Mouse (Mus musculus) T-helper 1 cell (primary cell): ENCODE measurements around the gene Agfg1.

Experiments used
- in situ Hi-C: fragments of 300-600 bp; cut with MboI, MseI; formaldehyde crosslinking; loops from one replicate; pipeline ENCODE4 v1.15.1; 2025; ENCODE audit warnings: high pct_unique_total_duplicates

Gene Agfg1

GRCm38 (mm10) chr1:82824147-82824546 is 15.1 kb upstream of the Agfg1 start:
- in situ Hi-C loops: no loop called here

GRCm38 (mm10) chr1:82825256-82825655 is 14.0 kb upstream of the Agfg1 start:
- in situ Hi-C loops: no loop called here

GRCm38 (mm10) chr1:82825783-82826182 is 13.5 kb upstream of the Agfg1 start:
- in situ Hi-C loops: no loop called here

DNA sequence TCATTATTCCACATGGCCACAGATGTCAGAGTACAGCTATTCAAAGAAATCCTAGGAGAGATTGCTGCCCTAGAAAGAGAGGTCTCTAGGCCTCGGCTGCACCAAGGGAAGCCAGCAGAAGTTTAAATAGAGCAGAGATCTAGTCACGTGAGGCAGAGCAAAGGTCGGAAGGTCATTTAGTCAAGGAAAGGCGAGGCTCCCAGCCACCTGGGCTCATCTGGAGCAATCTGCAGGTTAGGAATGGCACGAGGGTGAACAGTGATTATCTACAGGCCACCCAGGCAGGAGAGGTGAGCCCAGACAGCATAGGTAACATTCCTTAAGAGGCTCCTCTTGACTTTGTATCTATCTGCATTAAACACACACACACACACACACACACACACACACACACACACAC is 12.4 kb upstream of the Agfg1 start:
- in situ Hi-C loops: no loop called here

GRCm38 (mm10) chr1:82830771-82831170 is 8.5 kb upstream of the Agfg1 start:
- in situ Hi-C loops: no loop called here

GRCm38 (mm10) chr1:82831547-82832240 is 7.6 kb upstream of the Agfg1 start:
- in situ Hi-C loops: no loop called here

- in situ Hi-C loops: no loop called here
These were observed 6.7 kb upstream of the Agfg1 start for GRCm38 (mm10) chr1:82832495-82833021.

DNA sequence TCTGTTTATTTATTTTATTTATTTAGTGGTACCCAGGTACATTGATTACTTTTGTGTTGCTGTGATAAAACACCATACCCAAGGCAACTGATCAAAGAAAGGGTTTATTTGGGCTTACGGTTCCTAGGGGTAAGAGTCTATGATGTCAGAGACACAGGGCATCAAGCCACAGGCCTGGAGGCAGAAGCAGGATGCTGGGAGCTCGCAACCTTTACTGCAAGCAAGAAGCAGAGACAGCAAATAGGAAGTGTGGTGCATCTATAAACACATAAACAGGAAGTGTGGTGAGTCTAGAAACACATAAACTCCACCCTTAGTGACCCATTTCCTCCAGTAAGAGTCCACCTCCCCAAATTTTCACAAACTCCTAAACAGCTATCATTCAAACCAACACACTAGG is 5.8 kb upstream of the Agfg1 start:
- in situ Hi-C loops: no loop called here

DNA sequence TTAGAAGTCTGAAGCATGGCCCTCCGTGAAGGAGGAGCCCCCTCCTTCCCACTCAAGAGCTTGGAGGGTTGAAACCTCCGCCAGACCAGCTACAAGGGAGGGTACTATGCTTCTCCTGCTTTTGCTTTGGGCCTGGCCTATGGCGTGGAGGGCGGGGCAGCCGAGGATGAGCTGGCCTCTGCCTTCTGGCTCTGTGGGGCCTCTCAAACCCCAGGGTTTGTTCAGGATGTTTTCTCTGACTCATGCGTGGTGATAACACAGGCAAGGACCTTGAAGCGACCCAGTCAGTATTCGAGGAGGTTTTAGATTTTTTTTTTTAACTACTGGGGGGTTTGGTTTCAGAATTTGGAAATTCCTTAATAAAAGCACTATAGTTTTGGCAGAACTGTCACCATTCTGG is 4.7 kb upstream of the Agfg1 start:
- in situ Hi-C loops: no loop called here

DNA sequence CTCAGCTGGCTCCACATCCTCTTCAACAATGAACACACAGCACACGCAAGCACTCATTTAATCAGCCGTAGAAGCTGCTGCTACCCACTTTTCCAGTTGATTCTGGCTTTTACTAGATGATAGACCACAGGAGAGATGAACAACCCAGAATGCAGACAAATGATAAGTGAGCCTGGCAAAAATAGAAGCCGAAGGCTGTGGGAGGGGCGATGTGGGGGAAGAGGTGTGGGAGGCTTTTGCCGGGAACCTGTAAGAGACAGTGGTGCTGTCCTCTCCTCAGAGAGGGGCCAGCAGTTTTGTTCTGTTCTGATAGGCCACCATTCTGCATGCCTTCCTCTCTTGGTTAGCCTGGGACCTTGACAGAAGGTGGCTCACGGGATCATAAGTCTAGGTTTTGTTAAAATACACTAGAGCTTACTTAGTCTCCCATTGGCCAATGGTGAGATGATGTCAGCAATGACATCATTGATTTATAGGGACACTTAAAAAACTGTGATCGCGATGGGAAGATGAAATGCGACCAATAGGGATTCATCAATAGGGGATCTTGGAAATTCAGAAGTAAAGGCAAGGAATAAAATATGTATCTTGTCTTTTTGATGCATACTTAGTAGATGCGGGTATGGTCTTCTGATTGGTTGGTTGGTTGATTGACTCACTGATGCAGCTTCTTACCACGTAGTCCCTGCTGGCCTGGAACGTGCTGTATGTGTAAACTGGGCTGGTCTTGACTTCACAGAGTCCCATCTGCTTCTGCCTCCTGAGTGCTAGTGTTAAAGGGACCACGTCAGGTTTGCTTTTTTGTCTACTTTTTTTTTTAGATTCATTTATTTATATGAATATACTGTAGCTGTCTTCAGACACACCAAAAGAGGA is 2.7 kb upstream of the Agfg1 start:
- in situ Hi-C loops: no loop called here

DNA sequence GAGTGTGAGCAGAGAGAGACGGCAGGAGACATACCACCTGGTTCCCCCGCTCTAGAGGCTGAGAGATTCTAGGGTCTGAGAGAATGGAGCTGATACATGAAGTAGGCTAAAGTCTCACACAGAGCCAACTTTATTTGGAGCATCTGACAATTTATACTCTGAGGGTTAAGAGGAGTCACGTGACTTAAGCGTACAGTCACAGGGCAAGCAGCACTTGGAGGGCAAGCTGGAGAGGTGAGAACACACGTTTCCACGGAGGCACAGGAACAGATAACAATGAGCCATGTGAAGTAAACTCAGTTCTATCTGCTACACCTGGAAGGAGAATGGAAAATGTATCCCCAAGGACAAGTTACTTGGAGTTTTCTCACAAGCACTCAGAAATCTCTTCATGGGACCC is 1.7 kb upstream of the Agfg1 start:
- in situ Hi-C loops: no loop called here

- in situ Hi-C loops: no loop called here
These were observed 601 bp upstream of the Agfg1 start for GRCm38 (mm10) chr1:82838469-82839295.

GRCm38 (mm10) chr1:82839614-82840421 is 535 bp downstream of the Agfg1 start:
- in situ Hi-C loops: no loop called here

DNA sequence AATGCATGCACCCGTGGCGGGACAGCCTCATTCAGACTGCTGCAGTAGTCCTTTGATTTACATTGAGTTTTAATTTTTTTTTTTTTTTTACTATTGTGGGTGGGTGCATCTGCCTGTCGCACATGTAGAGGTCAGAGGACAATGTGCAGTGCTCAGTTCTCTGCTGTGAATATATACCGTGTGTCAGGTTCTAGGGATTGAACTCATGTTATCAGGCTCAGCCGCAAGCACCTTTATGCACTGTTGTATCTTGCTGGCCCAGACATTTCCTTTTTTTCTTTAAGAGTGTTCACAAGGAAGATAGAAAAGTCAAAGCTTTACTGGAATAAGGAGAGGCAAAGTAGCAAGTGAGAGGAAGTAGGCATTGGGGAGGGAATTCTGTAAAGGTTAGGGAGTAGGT is 16.4 kb downstream of the Agfg1 start:
- in situ Hi-C loops: no loop called here

DNA sequence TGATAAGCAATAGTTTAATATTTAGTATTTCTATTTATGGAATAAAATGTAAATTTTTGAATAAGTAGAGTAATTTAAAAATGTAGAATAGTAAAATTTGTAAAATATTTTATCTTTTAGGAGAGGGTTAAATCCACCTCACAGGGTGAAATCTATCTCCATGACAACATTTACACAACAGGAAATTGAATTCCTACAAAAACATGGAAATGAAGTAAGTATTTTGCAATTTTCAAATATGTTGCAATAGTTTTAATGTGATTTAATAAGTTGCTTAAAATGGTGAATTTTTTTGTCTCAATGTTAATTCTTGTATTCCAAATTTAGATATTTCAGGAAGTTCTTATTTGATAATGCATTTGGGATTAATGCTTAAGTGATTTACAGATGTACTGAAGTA is 19.0 kb downstream of the Agfg1 start:
- in situ Hi-C loops: no loop called here

DNA sequence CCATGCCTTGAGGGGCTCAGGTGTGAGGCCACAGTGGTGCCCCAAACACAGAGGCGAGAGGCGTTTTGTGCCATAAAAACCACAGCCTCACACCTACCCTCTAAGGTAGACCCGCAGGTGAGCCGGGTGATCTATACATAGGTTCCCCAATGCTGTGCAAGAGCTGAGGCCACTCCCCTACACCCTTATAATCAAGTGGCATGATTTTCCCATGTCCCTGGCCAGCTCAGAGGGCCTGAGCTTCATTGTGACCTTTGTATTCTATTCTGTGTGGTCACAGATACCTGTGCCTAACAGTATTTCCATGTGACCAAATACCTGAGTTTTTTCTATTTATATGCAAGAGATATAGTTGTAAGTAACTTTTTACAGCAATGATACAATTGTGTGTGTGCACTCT is 21.1 kb downstream of the Agfg1 start:
- in situ Hi-C loops: no loop called here

GRCm38 (mm10) chr1:82870202-82870601 is 30.9 kb downstream of the Agfg1 start:
- in situ Hi-C loops: loop anchor here (10.0 kb wide), 1 partner anchor 545 kb away; no protein-coding TSS in a partner anchor

GRCm38 (mm10) chr1:82879172-82879571 is 39.9 kb downstream of the Agfg1 start:
- in situ Hi-C loops: loop anchor here (10.0 kb wide), 1 partner anchor 554 kb away; no protein-coding TSS in a partner anchor

DNA sequence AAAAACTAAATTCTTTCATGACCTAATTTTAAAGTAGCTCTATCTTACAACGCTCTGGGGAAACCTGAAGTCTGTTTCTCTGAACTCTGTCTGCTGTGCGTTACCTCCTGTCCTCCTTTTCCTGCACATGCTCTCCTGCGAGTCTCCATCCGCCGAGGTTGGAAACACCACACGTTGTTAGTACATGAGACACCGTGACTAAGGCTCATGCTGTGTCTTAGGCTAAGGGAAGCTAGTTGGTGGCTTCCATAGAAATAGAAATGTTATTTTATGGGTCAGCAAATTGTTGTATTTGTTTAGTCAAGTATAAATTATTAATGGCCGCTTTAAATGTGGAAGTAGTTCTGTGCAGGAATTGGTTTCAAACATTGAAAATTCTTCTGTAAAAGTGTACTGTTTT is 40.9 kb downstream of the Agfg1 start:
- in situ Hi-C loops: no loop called here

DNA sequence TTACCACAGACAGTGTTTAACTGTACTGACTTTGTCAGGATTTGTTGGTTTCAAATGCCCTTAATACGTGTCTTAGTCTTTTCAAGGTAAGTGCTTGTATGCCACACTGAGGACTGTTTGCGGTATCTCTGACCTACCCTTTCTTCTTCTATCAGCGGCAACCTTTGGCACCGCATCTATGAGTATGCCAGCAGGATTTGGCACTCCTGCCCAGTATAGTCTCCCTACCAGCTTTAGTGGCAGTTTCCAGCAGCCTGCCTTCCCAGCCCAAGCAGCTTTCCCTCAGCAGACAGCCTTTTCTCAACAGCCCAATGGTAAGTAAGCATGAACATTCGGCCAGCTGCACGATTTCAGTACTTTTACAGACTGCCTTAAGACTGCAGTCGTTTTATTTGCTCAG is 54.0 kb downstream of the Agfg1 start:
- in situ Hi-C loops: no loop called here

GRCm38 (mm10) chr1:82900567-82900966 is 61.3 kb downstream of the Agfg1 start:
- in situ Hi-C loops: loop anchor here (5.0 to 10.0 kb wide), 2 partner anchors 64 to 103 kb away; partner anchors contain the start of gene Gm47955
